Mouse (Mus musculus) spleen, adult 18-20 months (tissue): ENCODE data around the gene Dnaaf3.
"Not testable (repeated sequence)": the region's sequence is repeated elsewhere in the genome, so short reads cannot be mapped to it uniquely, and the experiment has no call there.

Source experiments
- DNase-seq, 2 experiments: peaks; one replicate each; pipeline ENCODE4 v3.0.0; 2022; ENCODE audit warnings: mixed read lengths in 2 of 2

The Dnaaf3 gene

DNA sequence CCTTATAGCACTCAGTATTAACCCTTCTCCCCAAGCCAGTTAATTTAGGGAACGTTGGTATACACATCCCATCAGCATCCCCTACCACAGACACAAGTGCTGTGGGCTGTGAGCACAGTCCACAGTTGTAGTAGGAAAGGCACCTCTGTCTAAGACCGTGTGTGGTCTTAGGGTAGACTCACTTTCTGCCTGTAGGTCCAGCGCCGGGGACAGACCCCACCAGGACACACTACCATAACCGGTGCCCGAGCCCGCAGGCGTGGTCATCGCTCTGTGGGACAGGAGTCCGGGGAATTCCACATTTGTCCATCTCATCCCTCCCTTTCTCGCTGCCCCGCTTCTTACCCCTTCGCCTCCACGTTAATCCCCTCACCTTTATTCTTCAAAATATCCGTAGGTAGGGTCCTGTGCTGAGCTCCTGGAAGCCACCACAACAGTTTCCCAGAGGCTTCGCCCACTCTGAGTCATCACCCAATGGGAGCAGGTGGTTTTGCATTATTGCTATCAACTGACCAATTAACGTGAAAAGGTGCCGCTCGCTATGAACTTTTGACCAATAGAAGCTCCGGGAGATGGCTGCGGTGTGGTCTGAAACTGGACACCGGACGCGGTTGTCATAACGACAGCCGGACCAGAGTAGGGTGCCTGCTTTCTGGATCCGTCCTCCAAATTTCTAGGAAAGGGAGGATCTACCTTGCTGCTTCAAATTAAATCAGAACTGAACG, at the start of gene Dnaaf3:
Dnaaf3 (minus strand) TSS at position 449 of the 725 bp plus-strand sequence.
- no peak for DNase-seq

DNA sequence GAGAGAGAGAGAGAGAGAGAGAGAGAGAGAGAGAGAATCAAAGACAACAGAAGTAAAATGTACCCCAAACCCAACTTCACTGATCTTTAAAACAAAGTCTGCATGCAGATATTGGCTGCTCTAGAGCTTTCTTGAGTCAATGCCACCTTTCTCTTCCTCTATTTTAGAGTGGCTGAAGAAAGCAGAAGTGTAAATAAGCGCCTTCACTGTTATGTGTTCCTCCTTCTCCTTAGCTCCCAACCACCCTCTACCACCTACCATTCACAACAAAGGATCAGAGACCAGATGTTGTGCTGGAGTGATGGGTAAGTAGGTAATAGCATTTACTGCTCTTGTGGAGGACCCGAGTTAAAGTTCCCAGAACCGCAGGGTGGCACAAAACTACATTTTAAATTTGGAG, 49.2 kb upstream of the Dnaaf3 start:
- not testable (repeated sequence) for DNase-seq

DNA sequence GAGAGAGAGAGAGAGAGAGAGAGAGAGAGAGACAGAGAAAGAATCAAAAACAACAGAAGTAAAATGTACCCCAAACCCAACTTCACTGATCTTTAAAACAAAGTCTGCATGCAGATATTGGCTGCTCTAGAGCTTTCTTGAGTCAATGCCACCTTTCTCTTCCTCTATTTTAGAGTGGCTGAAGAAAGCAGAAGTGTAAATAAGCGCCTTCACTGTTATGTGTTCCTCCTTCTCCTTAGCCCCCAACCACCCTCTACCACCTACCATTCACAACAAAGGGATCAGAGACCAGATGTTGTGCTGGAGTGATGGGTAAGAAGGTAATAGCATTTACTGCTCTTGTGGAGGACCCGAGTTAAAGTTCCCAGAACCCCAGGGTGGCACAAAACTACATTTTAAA, 40.1 kb upstream of the Dnaaf3 start:
- DNase-seq = not testable (repeated sequence)

DNA sequence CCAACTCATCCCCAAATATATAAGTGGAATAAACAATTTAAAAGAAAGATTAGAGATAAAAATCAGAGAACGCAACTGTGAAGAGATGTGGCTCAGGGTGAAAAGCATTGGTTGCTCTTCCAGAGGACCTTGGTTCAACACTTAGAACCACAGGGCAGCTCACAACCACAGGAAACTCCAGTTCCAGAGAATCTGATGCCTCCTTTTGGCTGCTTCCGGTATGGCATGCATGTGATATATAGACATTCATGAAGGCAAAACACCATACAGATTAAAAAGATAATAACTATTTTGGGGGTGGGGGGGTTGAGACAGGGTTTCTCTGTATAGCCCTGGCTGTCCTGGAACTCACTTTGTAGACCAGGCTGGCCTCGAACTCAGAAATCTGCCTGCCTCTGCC, 30.4 kb upstream of the Dnaaf3 start:
- no peak for DNase-seq

DNA sequence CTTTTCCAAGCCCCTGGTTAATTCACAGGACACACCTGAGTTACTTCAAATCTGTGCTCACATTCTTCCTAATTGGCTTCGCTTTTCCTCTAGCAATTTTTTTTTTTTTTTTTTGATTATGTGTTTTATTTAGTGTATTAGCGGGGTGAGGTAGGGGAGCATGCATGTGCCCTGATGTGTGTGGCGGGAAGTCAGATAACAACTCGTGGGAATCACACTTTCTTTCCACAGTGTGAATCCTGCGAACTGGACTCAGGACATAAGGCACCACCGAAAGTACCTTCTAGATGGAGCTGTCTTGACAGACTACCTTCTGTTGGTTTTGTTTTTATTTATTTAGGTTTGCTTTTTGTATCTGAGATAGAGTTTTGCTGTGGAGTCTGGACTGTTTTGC, 24.9 kb upstream of the Dnaaf3 start:
- DNase-seq = no peak

DNA sequence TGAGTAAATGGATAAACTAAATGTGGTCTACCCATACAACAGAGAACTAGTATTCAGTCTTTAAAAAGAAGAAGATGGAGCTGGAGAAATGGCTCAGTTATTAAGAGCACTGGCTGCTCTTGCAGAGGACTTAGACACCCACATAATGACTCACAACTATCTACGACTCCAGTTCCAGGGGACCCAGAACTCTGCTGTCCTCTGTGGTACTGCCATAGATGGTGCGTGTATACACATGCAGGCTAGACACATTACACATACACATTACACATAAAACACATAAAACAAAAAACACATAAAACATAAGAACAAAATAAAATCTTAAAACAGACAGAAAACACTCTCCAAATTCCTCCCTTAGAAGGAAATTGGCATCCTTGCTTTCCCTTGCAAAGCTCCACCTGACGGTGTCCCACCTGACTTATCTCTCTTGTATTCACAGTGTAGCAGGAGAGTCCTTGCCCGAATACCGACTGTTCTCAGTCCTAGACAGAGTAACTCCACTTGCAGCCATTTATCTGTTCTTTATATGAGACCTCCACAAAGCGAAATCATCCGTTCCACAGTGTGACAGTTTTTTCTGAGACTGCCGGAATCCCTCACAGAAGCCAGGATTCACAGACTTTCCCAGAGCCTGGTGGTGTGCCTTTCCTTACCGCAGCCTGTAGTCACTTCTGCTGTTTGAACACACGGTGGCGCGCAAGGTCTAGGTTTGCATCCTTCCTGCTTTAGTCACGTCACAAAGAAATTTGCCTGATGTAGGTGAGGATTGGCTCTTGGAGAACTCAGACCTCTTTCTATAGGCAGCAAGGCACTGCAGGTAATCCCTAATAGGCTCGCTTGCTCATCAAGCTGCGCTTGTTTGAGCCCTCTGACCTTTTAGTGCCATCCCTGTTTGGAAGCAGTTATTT, 24.3 kb upstream of the Dnaaf3 start:
- DNase-seq = peak; percentile 46 to 68

DNA sequence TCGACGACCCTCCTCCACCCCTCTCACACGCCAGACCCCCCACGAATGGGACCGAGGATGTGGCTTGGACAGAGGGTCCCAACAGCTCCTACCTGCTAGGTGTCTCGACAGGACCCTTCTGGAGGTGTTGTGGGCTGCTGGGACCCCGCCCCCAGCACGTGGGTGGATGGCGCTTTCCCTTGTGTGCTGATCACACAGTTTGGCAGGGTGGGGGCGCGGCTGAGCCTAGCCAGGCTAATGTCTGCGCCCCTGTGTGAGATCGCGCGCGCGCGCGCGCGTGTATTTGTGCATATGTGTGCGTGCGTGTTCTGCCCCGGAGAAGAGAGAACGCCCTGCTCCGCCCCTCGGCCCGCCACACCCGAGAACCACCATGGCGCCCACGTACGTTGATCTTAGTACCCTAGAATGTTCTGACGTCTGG, 15.0 kb upstream of the Dnaaf3 start, which contains the start of gene Syt5:
Syt5 (minus strand) TSS at position 321 of the 421 bp plus-strand sequence.
- DNase-seq = no peak

DNA sequence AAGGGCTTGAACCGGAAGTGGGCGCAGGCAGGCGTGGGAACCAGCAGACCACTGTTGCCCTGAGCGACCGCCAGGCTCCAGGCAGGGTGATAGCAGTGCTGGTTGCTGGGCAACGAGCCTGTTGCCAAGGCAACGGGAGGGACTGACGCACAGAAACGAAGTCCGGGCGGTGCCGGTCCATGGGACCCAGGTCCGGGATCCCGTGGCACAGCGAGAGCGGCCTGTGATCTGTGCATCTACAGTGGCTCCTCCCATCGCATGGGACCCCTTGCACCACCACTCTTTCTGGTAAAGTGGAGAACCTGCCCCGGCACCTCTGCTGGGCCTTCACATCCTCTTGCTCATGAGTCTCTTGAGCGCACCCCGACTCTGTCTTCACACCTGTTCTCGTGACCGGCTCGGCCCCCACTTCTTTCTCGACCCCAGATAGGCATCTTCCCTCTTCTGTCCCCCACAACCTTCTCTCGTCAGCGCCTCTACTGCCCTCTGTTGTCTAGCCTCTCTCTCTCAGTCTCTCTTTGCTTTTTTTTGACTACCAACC, 14.4 kb upstream of the Dnaaf3 start:
- no peak for DNase-seq

DNA sequence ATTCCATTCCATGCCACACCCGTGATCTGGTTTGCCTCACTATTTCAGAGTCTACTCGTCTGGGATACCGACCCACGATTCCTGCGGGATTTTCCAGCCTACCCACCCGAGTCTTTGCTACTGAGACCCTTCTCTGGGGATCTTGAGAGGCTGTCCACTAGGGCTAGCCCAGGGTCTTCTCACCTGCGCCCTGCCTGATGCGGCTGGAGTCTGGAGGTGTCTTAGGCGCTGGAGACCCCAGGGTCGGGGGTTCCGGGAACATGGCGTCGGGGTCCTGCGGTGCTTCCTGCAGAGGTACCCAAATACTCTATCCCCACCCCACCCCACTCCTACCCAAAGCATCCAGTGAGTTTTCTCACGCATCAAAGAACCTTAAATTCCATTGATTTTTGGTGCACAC, 13.8 kb upstream of the Dnaaf3 start:
- DNase-seq = no peak

DNA sequence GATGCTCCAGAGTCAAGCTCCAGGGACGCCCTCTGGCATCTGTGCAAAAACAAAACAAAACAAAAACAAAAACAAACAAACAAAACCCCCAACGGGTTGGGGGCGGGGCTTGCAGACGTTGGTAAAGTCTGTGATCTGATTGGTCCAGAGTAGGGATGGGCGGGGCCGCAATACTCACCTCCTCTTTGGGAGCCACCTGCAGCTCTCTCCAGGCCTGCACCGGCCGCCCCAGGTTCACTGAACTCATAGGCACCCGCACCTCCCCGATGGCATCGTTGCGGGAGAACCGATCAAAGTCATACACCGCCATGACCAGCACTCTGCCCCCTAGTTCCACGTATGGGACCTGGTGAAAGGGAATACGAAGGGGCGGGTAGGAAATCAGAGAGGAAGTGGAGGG, 9.8 kb upstream of the Dnaaf3 start:
- DNase-seq = no peak

DNA sequence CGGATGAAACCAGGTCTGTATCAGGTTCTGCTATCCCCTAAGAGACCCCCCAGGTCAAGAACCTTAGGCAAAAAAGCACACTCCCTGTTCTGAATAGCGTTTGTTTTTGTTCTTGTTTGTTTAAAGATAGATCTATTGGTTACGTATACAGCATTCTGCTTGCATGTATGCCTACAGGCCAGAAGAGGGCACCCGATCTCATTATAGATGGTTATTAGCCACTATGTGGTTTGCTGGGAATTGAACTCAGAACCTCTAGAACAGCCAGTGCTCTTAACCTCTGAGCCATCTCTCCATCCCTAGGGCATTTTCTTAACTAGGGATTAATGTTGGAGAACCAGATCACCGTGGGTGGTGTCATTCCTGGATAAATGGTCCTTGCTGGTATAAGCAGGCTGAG, 9.1 kb upstream of the Dnaaf3 start:
- DNase-seq = no peak

DNA sequence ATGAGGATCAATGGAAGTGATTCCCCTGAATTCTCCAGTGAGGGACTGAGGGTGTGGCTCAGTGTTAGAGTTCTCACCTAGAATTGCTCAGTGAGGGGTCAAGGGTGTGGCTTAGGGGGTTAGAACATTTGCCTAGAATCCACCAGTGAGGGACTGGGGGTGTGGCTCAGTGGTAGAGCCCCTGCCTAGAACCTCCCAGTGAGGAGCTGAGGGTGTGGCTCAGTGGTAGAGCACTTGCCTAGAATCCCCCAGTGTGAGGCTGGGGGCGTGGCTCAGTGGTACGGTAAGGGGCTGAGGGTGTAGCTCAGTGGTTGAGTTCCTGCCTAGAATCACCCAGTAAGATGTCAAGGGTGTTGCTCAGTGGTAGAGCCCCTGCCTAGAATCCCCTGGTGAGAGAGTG, 6.8 kb upstream of the Dnaaf3 start:
- DNase-seq = no peak

DNA sequence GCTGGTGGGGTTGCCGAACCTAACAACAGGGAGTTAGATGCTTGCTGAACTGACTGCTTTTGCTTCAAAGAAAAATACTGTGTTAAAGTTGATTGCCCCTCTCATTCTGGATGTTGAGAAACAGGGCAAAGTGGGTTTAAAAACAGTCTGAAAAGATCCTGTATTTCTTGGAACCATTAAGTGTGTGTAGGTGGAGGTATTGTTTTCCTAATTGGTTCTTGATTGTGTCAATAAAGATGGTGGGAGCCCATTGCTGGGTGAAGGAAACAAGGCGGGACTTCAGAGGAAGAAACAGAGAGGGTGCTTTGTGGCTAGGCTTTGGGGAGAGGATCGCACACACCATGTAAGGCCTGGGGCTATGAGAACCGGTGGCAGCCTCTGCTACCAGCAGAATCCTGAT, 4.9 kb upstream of the Dnaaf3 start:
- DNase-seq = no peak

DNA sequence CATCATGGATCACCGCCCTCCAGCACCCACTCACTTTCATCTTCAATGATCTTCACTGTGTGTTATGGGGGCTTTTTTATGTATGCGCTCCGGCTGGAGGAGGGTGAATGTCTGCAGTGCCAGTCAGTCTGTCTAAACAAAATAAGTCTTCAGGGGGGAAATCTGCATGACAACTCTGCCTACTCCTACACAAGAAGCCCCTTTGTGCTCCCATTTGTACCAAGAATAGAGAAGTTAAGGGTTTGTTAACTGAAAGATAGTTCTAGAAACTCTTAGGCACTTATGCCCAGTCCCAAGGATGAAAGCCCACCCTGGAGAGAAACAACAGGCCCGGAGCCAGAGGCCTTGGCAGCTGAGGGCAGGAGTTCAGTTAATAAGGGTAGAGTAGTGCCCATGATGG, 4.1 kb upstream of the Dnaaf3 start:
- DNase-seq = no peak

DNA sequence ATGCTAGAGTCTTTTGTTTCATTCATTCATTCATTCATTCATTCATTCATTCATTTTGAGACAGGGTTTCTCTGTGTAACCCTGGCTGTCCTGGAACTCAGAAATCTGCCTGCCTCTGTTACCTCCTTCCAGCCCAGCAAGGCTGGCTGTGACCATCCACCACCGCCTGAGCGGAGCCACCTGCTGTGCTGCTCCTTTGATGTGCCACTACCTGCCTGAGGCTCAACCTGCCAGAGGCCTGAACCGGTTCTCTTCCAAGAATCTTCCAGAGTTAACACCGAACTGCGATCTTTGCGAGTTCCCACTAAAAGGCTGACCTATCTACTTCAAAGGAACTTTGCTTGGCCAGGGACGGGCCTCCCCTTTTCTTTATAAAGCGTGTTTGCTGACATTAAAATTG, 2.1 kb downstream of the Dnaaf3 start:
- DNase-seq = not testable (repeated sequence)

DNA sequence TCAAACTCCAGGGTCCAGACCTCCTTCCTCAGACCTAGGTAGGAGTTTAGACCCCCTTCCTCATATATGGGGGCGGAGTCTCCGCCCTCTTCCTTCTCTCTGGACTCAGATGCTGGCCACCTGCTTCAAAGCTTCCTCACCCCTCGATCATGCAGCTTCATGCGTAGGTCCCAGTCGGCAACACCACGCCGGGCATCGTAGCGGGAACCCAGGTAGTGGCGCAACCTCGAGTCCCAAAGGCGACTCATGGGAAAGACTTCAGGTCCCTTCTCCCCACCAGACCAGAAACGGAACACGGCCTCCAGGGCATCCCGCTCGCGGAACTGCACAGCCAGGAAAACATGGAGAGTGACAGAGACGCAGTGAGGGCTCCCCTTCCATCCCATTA, 5.0 kb downstream of the Dnaaf3 start:
- no peak for DNase-seq

DNA sequence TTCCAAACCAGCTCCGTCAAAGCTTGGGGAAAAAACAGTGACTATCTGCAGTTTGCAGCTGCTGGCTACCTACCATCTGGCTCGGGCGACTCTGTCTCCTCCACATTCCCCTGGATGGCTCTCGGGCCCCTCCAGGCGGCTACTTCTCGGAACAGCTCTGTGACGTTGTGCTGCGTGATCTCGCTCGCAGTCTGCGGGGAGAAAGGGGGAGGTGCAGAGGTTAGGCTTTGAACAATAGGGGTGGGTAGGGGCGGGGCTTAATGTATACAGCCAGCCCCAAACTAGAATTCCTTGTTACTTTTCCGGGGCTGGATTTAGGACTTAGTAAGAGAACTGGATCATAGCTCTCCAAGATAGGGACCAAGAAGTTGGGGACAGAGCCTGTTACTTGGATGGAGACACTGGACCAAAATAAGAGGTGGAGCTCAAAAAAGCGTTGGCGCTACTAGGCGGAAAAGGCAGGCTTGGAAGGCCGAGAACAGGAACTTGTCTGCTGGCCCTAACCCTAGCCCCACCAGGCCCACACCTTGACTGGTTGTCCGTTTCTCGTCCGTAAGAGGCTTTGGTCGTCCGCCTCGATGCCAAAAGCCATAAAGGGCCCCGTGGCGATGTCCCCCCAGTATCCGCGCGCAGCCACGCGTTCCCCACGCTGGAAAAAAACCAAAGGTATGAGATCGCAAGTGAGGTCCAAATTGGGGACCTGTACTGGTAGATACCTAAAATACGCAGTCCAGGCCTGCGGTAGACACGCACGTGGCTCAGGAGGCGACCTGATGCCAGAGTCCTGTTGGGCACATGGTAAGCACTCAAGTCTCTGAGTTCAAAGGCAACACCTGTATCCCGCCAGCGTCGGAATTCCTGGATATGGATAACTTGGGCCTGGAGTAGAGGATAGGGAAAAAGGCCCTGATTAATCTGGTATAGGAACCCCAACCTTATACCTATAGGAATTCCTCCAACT, 5.6 kb downstream of the Dnaaf3 start:
- peak; percentile 51 to 64 for DNase-seq

DNA sequence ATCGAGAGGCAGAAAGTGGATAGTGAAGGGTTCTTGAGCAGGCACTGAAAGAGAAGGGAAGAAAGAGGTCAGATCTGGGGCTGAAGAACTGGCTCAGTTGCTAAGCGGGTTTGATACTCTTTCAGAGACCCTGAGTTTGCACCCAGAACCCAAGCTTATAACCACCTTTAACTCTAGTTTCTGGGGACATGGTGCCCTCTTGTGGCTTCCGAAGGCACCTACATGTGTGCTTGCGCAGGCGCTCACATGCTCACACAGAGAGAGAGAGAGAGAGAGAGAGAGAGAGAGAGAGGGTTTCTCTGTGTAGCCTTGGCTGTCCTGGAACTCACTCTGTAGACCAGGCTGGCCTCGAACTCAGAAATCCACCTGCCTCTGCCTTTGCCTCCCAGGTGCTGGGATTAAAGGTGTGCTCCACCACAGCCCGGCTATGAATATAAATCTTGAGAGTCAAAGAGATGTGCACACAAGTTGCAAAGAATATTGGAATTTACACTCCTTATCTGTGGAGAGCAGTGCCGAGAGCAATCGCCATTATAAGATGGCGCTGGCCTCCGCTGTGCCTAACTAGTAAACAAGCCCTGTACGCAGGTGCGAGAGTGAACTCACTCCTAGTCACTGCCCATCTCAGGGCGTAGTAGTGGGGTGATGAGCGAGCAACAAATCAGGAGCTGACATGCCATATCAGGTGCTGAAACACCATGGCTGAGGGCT, 7.9 kb downstream of the Dnaaf3 start, which contains the start of gene Tnni3:
Tnni3 (minus strand) TSS at position 18 of the 711 bp plus-strand sequence.
- peak in 1 of 2 experiments; percentile 39 for DNase-seq

DNA sequence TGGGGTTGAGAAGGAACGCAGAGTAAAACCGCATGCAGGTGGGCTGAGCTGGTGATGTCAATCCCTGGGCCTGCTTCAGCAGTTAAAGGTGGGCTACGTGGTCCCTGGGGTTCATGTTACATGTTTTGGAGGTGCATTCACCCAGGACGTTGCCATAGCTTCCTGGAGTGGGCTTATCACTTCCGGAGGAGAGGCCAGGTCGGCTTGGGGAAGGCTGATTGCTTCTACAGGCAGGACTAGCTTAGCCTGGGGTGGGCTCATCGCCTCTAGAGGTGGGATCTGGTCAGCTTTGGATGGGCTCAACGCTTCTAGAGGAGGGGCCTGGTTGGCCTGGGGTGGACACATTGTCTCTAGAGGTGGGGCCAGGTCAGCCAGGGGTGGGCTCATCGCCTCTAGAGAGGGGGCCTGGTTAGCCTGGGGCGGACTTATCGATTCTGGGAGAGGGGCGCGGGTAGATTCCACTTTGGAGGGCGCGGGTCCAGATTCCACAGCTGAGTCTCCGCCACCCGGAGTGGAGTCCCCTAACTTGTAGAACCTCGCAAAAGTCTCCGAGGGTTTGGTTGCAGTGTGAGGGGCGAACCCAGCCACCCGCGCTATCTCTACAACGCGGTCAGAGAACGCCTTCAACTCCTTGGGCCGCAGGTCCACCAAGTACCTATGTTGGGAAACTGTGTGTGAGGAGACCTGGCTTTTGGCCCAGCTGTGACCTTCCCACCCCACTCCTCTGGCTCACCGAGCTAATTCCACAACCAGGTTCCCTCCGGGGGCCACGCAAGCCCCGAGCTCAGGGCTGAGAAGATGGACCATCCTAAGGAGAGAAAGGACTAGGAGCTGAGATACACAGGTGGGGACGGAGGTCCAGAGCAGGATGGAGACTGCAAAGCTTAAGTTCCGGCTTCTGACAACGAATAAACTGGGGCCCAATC, 8.8 kb downstream of the Dnaaf3 start:
- no peak for DNase-seq

DNA sequence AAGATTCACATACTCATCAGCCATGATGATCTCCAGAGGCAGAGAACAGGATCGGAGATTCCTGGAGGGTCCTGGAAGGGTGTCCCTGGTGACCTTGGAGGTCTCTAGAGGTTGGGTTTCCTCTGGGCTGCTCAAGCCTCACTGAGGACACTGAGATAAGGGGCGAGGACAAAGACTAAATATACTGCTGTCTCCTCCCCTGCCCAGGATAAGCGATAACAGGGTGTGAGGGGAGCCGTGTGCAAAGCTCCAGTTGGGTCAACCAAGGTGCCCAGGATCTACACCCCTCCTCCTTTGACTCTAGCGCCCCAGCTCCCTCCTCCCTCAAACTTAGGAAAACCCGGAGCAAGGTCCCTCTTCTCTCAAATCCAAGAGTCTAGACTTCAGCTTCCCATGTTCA, 10.0 kb downstream of the Dnaaf3 start:
- no peak for DNase-seq
